Mouse (Mus musculus) ES-Bruce4 (cell line): ENCODE data around the gene Lrrn2.

Experiments used
- EP300 ChIP-seq: IDR thresholded peaks from 2 replicates; pipeline ENCODE4 v1.6.1; 2011; ENCODE audit warnings: low read depth, low read length; ENCODE audit not compliant: insufficient read depth
- POLR2A ChIP-seq: IDR thresholded peaks from one replicate; pipeline ENCODE4 v1.8.1; 2011; ENCODE audit warnings: low read length; ENCODE audit not compliant: insufficient read depth

GRCm38 (mm10) chr1:132909090-132909489 is 29.0 kb downstream of the Lrrn2 start:
- TF ChIP-seq EP300 (no peak), POLR2A (no peak)
